Mouse (Mus musculus): ENCODE measurements around the gene Magi1.
A peak's percentile ranks its signal among the peaks of the same experiment; 100 is the strongest.

The Magi1 gene

DNA sequence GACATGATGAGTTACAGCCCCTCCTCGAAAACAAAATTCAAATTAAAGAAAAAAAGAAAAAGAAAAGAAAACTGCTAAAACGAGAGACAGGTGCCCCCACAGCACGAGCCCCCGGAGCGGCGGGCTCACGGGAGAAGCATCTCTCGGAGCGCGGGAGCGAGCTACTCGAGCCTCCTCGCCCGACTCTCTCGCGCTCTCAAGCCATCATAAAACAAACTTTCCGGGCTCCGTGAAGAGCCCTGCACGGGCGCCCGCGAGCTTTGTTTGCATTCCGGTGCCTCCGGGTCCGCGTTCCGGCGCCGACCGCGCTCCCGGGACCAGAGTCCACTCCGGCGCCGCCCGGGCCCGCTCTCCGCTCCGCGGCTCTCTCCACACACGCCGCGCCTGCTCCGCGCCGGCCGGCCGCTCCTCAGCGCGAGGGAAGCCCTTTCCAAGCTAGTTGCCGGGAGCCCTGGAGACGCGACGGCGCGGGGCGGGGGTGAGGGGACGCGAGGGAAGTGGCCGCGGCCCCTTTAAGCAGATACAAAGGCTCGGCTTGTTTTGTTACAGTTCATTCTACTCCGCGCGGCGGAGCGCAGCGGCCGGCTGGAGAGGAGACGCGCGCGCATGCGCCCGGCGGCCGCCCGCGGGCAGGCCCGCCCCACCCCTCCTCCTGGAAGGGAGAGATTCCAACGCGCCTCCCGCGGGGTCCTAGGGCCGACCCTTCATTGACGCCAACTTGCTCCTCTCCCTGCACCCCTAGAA lies at the start of gene Magi1:
TSS of gene Magi1 (minus strand) at position 600 of the 744 bp plus-strand sequence.
- peak; percentile 96 for DNase-seq (ENCODE audit: extremely low read depth, insufficient read length, low spot score)

DNA sequence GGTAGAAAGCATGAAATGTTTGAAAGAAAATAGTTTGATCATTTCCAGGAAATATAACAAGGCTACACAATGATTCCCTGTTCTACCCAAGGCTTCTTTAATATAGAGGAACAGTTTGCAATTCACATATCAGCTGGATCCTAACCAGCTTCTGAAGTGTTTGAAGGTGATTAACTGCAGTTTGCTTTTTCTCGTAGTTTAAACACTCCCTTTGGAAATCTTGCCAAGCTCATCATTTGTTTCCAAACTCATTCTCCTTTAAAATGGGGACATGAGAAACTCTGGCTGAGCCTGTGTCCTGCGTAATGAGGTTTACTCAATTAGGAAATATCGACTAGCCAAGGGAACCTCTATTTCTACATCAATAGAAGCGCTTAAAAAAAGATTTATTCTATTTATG lies 43.4 kb upstream of the Magi1 start:
- DNase-seq (ENCODE audit: extremely low read depth, insufficient read length, low spot score): no peak

DNA sequence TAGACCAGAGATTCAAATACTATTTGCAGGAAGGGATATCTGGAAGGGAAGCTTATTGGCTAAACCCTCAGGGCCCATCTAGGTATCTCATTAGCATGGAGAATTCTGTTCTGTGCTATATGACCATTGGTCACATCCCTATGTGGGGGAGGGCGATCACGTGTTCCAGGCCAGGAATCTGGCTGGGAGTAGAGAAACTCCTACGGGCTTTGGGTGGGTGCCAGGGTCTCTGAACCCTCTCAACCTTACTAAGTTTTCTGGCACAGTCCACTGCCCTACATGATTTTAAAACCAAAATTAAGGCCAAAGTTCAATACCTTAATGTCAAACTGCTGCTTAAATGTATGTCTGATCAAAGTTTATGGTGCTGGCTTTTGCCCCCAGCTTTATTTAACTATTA lies 33.2 kb upstream of the Magi1 start:
- DNase-seq (ENCODE audit: extremely low read depth, insufficient read length, low spot score): no peak

GRCm38 (mm10) chr6:94312285-94312684 lies 28.6 kb upstream of the Magi1 start:
- DNase-seq (ENCODE audit: extremely low read depth, insufficient read length, low spot score): no peak

GRCm38 (mm10) chr6:94308498-94308897 lies 24.8 kb upstream of the Magi1 start:
- no peak for DNase-seq (ENCODE audit: extremely low read depth, insufficient read length, low spot score)

DNA sequence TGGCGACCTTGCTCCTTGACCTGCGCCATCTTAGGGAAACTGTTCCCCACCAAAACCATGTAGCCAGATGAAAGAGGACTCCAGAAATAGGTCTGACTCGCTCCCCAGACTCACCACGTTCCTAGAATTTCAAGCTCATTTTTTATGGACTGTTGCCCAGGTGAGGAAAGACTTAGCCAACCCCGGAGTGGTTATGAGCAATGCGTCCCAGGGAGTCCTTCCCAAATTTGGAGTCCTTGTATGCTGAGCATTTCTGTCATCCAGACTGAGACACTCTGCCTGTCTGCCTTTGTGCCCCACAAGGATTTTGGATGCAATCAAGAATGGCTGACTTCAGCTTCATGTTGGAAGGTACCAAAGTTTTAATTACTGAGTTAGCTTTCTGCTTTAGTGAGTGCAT lies 19.8 kb upstream of the Magi1 start:
- DNase-seq (ENCODE audit: extremely low read depth, insufficient read length, low spot score): peak; percentile 40

GRCm38 (mm10) chr6:94301804-94302203 lies 18.1 kb upstream of the Magi1 start:
- no peak for DNase-seq (ENCODE audit: extremely low read depth, insufficient read length, low spot score)

DNA sequence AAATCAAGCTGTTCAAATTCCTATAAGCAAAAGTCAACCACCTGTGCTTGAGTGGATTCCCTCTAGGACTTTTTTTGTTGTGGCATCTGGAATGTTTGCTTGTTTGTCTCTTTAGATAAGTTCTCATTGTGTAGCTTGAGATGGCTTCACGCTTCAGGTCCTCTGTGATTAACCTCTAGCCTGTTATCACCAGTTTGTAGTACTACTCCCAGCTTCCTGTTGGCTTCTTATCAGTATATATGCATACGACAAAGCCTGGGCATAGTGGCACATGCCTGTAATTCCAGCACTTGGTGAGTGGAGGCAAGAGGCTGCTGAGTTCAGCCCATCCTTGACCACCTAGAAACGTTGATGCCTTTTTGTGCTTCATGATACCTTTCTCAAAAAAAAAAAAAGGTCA lies 16.8 kb upstream of the Magi1 start:
- DNase-seq (ENCODE audit: extremely low read depth, insufficient read length, low spot score): no peak

GRCm38 (mm10) chr6:94287387-94287786 lies 3.7 kb upstream of the Magi1 start:
- no peak for DNase-seq (ENCODE audit: extremely low read depth, insufficient read length, low spot score)

DNA sequence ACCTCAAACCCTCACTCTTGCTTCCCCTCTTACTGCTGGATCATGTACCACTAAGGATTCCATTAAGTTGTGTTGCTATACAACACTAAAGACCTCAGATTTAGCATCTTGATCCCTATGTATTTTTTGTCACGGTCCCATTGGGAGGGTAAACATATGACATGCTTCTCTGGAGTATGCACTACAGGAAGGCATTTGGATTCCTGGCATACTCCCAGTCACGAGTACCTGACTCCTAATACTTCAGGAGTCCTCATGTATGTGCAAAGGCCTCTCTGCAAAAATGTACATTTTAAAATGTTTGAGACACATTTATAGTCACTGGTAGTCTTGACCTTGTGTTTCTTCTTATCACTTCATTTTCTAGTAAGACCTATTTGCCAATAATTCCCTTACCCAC lies 2.8 kb upstream of the Magi1 start:
- no peak for DNase-seq (ENCODE audit: extremely low read depth, insufficient read length, low spot score)

- peak; percentile 70 for DNase-seq (ENCODE audit: extremely low read depth, insufficient read length, low spot score)
Measured at GRCm38 (mm10) chr6:94284089-94284825, 540 bp upstream of the Magi1 start.

DNA sequence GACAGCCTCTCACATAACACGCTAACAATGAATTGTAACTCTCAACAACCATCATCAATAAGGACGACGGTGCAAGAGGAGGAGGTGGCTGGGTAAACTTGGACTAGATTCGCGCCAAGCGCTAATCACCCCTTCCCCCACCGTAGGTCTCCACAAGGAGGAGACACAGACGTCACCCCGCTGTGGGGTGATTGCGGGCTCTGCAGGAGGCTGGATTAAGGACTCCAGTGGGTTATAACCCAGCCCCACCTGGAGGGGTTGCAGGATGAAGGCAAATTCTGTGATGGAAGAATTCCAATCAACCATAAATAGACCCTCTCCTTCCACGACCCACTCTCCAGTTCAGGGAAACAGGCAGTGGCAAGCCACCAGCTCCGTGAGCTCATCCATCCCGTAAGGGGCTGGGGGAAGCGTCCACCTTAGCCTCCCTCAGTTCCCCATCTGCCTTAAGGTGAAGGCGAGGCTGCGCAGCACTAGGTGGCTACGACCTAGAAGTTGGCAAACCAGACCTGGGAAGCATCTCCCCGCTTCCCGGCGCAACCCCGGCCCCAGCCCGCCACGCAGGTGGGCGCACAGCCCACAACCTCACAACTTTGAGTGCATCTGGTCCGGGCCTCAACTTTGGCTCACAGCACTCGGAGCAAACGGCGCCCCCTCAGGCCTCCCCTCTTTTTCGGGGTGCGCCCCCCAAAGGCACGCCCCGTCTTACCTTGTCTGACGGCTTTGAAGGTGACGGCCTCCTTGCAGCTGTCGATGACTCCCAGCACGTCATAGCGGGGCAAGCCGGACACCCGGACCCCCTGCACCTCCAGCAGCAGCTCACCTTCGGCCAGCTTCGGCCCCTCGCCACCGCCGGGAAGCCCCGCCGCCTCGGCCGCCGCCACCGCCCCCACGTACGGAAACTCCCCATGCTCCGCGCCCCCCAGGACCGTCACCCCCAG lies 1.1 kb downstream of the Magi1 start:
- DNase-seq (ENCODE audit: extremely low read depth, insufficient read length, low spot score): peak; percentile 65

DNA sequence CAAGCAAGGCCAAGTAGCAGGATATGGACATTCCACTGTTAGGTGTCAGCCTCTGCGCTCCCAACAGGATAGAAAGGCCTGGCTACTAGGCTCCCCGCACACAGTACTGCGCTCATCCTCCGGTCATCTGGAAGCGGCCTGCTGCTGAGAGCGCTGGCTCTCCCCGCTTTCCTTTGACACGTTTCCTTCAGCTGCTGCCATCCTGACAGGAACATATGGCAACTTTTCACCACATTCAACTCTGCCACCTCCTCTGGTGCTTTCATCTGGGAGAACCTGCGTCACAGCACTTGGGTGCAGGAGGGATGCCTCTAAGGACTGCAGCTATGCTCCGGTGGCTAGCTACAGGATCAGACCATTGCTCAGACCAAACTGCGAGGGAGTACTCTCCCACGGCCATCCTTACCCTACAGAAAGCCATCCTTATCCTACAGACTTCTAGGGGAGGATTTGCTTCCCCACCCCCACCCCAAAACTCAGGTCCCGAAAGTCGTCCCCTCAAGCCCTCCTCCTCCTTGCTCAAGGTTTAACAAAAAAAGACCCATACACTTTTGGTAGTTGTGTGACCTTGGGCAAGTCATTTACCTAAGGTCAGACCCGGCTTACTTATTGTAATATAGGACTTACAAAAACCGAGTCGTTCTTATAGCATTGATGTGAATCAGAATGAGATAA lies 2.0 kb downstream of the Magi1 start:
- peak; percentile 52 for DNase-seq (ENCODE audit: extremely low read depth, insufficient read length, low spot score)

DNA sequence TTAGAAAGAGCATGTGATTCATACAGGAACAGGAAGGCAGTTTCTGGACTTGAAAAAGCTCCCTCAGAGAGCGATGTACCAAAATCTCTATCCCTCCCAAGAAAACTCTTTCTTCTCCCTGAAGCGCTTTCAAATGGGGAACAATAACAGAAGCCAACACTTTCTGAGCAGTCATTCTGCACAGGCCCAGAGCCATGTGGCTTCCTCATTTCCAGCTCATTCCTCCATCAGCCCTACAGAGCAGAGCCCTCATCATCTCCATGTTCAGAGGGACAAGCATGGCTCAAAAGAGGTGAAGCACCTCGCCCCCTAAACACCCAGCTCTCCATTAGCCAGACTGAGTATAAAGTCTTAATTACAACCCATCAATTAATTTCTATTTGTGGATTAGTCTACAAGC lies 9.8 kb downstream of the Magi1 start:
- no peak for DNase-seq (ENCODE audit: extremely low read depth, insufficient read length, low spot score)

- DNase-seq (ENCODE audit: extremely low read depth, insufficient read length, low spot score): no peak
Measured at GRCm38 (mm10) chr6:94270001-94270400, 13.7 kb downstream of the Magi1 start.

DNA sequence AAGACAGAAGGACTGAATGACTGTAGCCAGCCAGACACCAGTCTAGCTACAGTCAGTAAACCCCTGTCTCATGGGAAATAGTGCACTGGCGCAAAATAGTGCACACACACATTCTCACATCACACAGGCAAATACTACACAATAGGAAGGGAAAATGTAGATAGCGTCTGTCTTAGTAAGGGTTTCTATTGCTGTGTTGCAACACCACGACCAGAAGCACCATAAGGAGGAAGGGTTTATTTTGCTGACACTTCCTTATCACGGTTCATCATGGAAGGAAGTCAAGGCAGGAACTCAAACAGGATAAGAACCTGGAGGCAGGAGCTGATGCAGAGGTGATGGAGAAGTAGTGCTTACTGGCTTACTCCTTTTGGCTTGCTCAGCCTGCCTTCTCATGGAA lies 14.5 kb downstream of the Magi1 start:
- DNase-seq (ENCODE audit: extremely low read depth, insufficient read length, low spot score): no peak

- DNase-seq (ENCODE audit: extremely low read depth, insufficient read length, low spot score): no peak
Measured at GRCm38 (mm10) chr6:94265244-94265935, 18.3 kb downstream of the Magi1 start.

DNA sequence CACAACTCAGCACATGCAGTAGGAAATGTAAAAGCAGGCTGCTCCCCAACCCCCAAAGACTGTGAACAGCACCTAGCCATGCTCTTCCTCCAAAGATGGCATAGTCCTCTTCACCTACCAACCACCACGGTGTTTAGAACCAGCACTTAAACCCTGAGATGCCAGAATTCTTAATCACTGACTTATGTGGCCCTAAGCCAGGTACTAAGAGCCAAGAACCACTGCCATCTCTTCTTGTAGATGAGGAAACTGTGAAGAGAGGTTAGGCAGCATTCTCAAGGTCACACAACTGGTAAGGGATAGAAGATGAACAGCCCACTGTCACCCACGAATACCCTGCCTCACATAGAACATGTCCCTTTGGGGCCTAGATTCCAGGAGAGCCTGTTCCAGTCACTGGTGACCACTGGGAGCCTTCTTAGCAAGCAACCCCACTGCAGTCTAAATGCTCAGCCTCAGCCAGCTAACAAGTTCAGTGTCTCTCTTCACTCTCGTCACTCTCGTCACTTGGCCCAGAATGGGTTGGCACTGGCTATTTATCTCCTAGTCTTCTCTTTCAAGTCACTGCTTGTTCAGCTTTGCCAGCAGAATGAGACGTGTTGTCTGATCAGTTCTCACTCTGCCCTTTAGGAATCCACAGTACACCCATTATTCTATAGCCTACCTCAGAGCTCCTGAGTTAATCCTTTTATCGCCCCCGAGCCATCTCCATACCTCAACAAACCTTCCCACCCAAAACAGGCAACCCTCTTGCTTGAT lies 19.4 kb downstream of the Magi1 start:
- peak; percentile 54 for DNase-seq (ENCODE audit: extremely low read depth, insufficient read length, low spot score)

- DNase-seq (ENCODE audit: extremely low read depth, insufficient read length, low spot score): no peak
Measured at GRCm38 (mm10) chr6:94260831-94261230, 22.9 kb downstream of the Magi1 start.

Measured in 3134 (cell line).